Mouse (Mus musculus) stomach, embryonic 16.5 days (tissue): ENCODE measurements around the gene Sapcd1. TPM values are rescaled to one million over a fixed set of nuclear protein-coding genes. Genes with fewer than 3 reads are reported as not detected.
A peak's percentile ranks its signal among the peaks of the same experiment; 100 is the strongest.

Source experiments
- ATAC-seq: fragments of 200-750 bp; cut with Nextera tagmentation; 2 replicates; pipeline ENCODE4 v1.8.0; 2017; ENCODE audit warnings: moderate number of reproducible peaks, moderate TSS enrichment; ENCODE audit not compliant: insufficient read depth, low FRiP score
- H3K27ac ChIP-seq: fragments of 300-500 bp; sonication (generic); 2 replicates; pipeline ENCODE4 v1.5.1; 2014; ENCODE audit warnings: low read length
- H3K27me3 ChIP-seq: fragments of 300-500 bp; sonication (generic); 2 replicates; pipeline ENCODE4 v1.6.1; 2014; ENCODE audit warnings: low read length, control low read depth, mixed read lengths; ENCODE audit not compliant: control insufficient read depth, insufficient read depth
- H3K36me3 ChIP-seq: fragments of 300-500 bp; sonication (generic); 2 replicates; pipeline ENCODE4 v1.6.1; 2014; ENCODE audit warnings: low read length; ENCODE audit not compliant: control insufficient read depth, insufficient read depth
- H3K4me1 ChIP-seq: fragments of 300-500 bp; sonication (generic); 2 replicates; pipeline ENCODE4 v1.6.1; 2014; ENCODE audit warnings: low read length, control low read depth, mixed read lengths; ENCODE audit not compliant: control insufficient read depth, insufficient read depth
- H3K4me2 ChIP-seq: fragments of 300-500 bp; sonication (generic); 2 replicates; pipeline ENCODE4 v1.6.1; 2014; ENCODE audit warnings: low read depth, low read length, mixed read lengths
- H3K4me3 ChIP-seq: fragments of 300-500 bp; sonication (generic); replicated peaks from 2 replicates; pipeline ENCODE4 v1.5.1; 2014; ENCODE audit warnings: mild to moderate bottlenecking, low read length
- H3K9ac ChIP-seq: fragments of 300-500 bp; sonication (generic); 2 replicates; pipeline ENCODE4 v1.6.1; 2014; ENCODE audit warnings: low read length
- H3K9me3 ChIP-seq: fragments of 300-500 bp; sonication (generic); replicated peaks from 2 replicates; pipeline ENCODE4 v1.6.1; 2016; ENCODE audit warnings: low read length, control low read depth; ENCODE audit not compliant: control insufficient read depth
- WGBS: fragments of 180-500 bp; shearing (Covaris S2); extraction: QIAGEN DNeasy Blood & Tissue Kit; methylation state at CpG from one replicate; pipeline ENCODE4 v1.1.7; 2014; 5-methylcytosine and 5-hydroxymethylcytosine counted together
- polyA plus RNA-seq: library from polyadenylated mRNA; unstranded; fragments of >200 nt; fragmentation: Nextera tagmentation; extraction: Ambion mirVana; gene quantifications from 2 replicates; pipeline ENCODE4 v1.2.1, GENCODE M21; 2015

Sapcd1 gene
- polyA plus RNA-seq, 1 experiment from 2014 or later, result 14.2 TPM

- 3% methylated on average over 48 of the region's 48 CpGs for WGBS
- Histone ChIP-seq H3K4me3 (peak within 1 kb of the TSS; percentile 47), H3K9ac (peak within 1 kb of the TSS; percentile 65), H3K4me1 (peaks cover 46% of the 10 kb centered on the region), H3K4me2 (peak within 1 kb of the TSS; percentile 71), H3K9me3 (no peaks in the 10 kb centered on the region), H3K27ac (peak within 1 kb of the TSS; percentile 95), H3K36me3 (peaks cover 8% of the 10 kb centered on the region), H3K27me3 (no peaks in the 10 kb centered on the region)
- ATAC-seq, result peak; percentile 82
Observed at GRCm38 (mm10) chr17:35064951-35065947, 37.4 kb upstream of the Sapcd1 start, which contains the start of gene Ly6g6c. Gene Ly6g6c (plus strand): TSS chr17:35065388.

GRCm38 (mm10) chr17:35064378-35064877 is 36.6 kb upstream of the Sapcd1 start:
- Histone ChIP-seq H3K36me3 (peaks cover 8% of the 10 kb centered on the region), H3K27ac (peak overlapping the region; percentile 95), H3K4me2 (peak overlapping the region; percentile 71), H3K9me3 (no peaks in the 10 kb centered on the region), H3K9ac (peak overlapping the region; percentile 65), H3K27me3 (no peaks in the 10 kb centered on the region), H3K4me3 (peak overlapping the region; percentile 47), H3K4me1 (peaks cover 51% of the 10 kb centered on the region)
- peak; percentile 6; the same call in 1 of the 2 replicates for ATAC-seq
- 33% methylated on average over 10 of the region's 10 CpGs for WGBS

DNA sequence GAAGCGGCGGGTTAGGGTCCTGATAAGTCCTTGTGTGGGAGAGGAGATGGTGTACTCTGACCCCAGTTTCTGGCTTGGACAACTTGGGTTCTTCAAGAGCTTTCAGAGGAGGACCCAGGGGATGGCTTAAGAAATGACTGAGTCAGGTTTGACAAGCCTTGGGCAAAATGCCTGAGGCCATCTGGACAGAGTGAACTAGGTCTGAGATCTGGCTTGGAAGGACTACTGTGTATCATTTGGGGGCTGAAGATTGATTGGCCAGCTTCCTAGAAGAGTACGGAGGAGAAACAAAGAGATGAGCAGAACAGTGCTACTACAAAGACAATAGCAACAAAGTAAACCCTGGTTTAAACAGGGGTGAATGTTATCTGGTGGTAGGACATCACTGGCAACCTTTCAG is 35.6 kb upstream of the Sapcd1 start:
- Histone ChIP-seq H3K4me1 (peaks cover 47% of the 10 kb centered on the region), H3K27me3 (no peaks in the 10 kb centered on the region), H3K4me3 (no peak overlapping the region), H3K9me3 (no peaks in the 10 kb centered on the region), H3K36me3 (peaks cover 8% of the 10 kb centered on the region), H3K9ac (no peak overlapping the region), H3K27ac (peak overlapping the region; percentile 16; the same call in 1 of the 2 replicates), H3K4me2 (no peak overlapping the region)
- no peak for ATAC-seq
- WGBS, result 81% methylated on average over 3 of the region's 3 CpGs

DNA sequence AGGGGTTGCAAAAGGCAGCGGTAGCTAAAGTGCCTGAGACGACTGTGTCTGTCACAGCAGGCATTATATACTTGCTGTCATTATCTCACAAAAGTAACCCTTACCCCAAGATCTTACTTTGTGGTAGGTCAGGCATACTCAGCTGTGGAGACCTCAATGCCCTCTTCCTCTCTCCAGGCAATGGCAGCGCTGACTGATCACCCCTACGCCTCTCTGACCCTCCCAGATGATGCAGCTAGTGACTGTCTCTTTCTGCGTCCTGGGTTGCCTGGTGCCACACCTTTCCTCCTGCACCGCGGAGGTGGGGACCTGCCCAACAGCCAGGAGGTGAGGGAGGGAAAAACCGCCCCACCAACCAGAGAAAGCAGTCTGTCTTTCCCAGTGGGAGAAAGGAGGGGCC is 33.5 kb upstream of the Sapcd1 start:
- Histone ChIP-seq H3K4me1 (peaks cover 45% of the 10 kb centered on the region), H3K4me2 (no peak overlapping the region), H3K9me3 (no peaks in the 10 kb centered on the region), H3K27me3 (no peaks in the 10 kb centered on the region), H3K4me3 (no peak overlapping the region), H3K9ac (peak overlapping the region; percentile 23; the same call in 1 of the 2 replicates), H3K27ac (0 out of 2 replicates have a peak overlapping the region, but pooled peaks have one; percentile 36), H3K36me3 (peaks cover 15% of the 10 kb centered on the region)
- WGBS, result 75% methylated on average over 8 of the region's 8 CpGs
- ATAC-seq, result no peak

- H3K9me3 ChIP-seq, result no peaks in the 10 kb centered on the region
- peaks cover 45% of the 10 kb centered on the region for H3K4me1 ChIP-seq
- H3K36me3 ChIP-seq, result peaks cover 15% of the 10 kb centered on the region
- H3K9ac ChIP-seq, result peak overlapping the region; percentile 83; the same call in 1 of the 2 replicates
- 0 out of 2 replicates have a peak overlapping the region, but pooled peaks have one; percentile 36 for H3K27ac ChIP-seq
- 56% methylated on average over 22 of the region's 22 CpGs for WGBS
- ATAC-seq, result no peak
- H3K4me3 ChIP-seq, result peak overlapping the region; percentile 73
- peak overlapping the region; percentile 91 for H3K4me2 ChIP-seq
- no peaks in the 10 kb centered on the region for H3K27me3 ChIP-seq
Observed at GRCm38 (mm10) chr17:35060737-35061297, 33.0 kb upstream of the Sapcd1 start.

- H3K4me3 ChIP-seq, result peak overlapping the region; percentile 73
- H3K36me3 ChIP-seq, result peaks cover 15% of the 10 kb centered on the region
- H3K27ac ChIP-seq, result peak overlapping the region; percentile 93
- H3K4me1 ChIP-seq, result peaks cover 39% of the 10 kb centered on the region
- H3K27me3 ChIP-seq, result no peaks in the 10 kb centered on the region
- ATAC-seq, result no peak
- WGBS, result 23% methylated on average over 14 of the region's 14 CpGs
- no peaks in the 10 kb centered on the region for H3K9me3 ChIP-seq
- peak overlapping the region; percentile 83 for H3K9ac ChIP-seq
- peak overlapping the region; percentile 91 for H3K4me2 ChIP-seq
Observed at GRCm38 (mm10) chr17:35060071-35060470, 32.3 kb upstream of the Sapcd1 start.

GRCm38 (mm10) chr17:35058911-35059892 is 31.4 kb upstream of the Sapcd1 start, which contains the start of gene Ddah2:
Gene Ddah2 (plus strand): TSS chr17:35059035.
- Histone ChIP-seq H3K9ac (peak within 1 kb of the TSS; percentile 83), H3K9me3 (no peaks in the 10 kb centered on the region), H3K27ac (peak within 1 kb of the TSS; percentile 93), H3K27me3 (no peaks in the 10 kb centered on the region), H3K4me2 (peak within 1 kb of the TSS; percentile 91), H3K36me3 (peaks cover 18% of the 10 kb centered on the region), H3K4me1 (peaks cover 31% of the 10 kb centered on the region), H3K4me3 (peak within 1 kb of the TSS; percentile 73)
- under 1% methylated on average over 57 of the region's 57 CpGs for WGBS
- peak; percentile 93 for ATAC-seq

DNA sequence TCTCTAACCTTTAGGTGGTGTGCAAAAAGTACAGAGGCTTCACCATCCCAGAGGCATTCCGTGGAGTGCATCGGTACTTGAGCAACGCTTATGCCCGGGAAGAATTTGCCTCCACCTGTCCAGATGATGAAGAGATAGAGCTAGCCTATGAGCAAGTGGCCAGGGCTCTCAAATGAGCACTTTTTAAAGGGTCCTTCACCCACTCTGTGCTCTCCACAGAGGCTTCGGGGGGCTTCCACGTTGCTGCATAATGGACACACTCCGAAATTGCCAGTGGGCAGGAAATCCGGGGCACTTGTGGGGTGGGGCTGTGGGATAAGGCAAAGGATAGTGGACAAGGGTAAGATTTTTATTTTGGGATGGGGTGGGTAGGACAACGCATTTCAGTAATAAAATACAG is 30.5 kb upstream of the Sapcd1 start:
- H3K4me2 ChIP-seq, result no peak overlapping the region
- H3K4me3 ChIP-seq, result peak overlapping the region; percentile 73
- ATAC-seq, result no peak
- WGBS, result 47% methylated on average over 9 of the region's 9 CpGs
- H3K27me3 ChIP-seq, result no peaks in the 10 kb centered on the region
- no peak overlapping the region for H3K9ac ChIP-seq
- no peaks in the 10 kb centered on the region for H3K9me3 ChIP-seq
- peak overlapping the region; percentile 93; the same call in 1 of the 2 replicates for H3K27ac ChIP-seq
- H3K36me3 ChIP-seq, result peaks cover 25% of the 10 kb centered on the region
- H3K4me1 ChIP-seq, result peaks cover 22% of the 10 kb centered on the region
